Mouse (Mus musculus) limb, embryonic 14.5 days (tissue): Measurements from ENCODE around the gene Becn1. TPM values are rescaled to one million over a fixed set of nuclear protein-coding genes. Genes with fewer than 3 reads are reported as not detected.

Source experiments
- ATAC-seq: fragments of 200-750 bp; cut with Nextera tagmentation; 2 replicates; pipeline ENCODE4 v1.8.0; 2017; ENCODE audit warnings: low read depth, moderate number of reproducible peaks, moderate TSS enrichment; ENCODE audit not compliant: low FRiP score
- DNase-seq: peaks from one replicate; pipeline ENCODE4 v3.0.0-alpha.2; 2015; ENCODE audit warnings: low spot score
- H3K27ac ChIP-seq: fragments of 300-500 bp; sonication (generic); replicated peaks from 2 replicates; pipeline ENCODE4 v1.5.1; 2014; ENCODE audit warnings: low read depth, mild to moderate bottlenecking, low read length, moderate library complexity, mixed read lengths
- H3K27me3 ChIP-seq: fragments of 300-500 bp; sonication (generic); 2 replicates; pipeline ENCODE4 v1.6.1; 2014; ENCODE audit warnings: low read length, mixed read lengths; ENCODE audit not compliant: control insufficient read depth, insufficient read depth
- H3K36me3 ChIP-seq: fragments of 300-500 bp; sonication (generic); 2 replicates; pipeline ENCODE4 v1.6.1; 2014; ENCODE audit warnings: mild to moderate bottlenecking, low read length, moderate library complexity, mixed read lengths; ENCODE audit not compliant: control insufficient read depth, insufficient read depth
- H3K4me1 ChIP-seq: fragments of 300-500 bp; sonication (generic); 2 replicates; pipeline ENCODE4 v1.6.1; 2014; ENCODE audit warnings: antibody characterized with exemption, low read length, mixed read lengths; ENCODE audit not compliant: control insufficient read depth, insufficient read depth
- H3K4me2 ChIP-seq: fragments of 300-500 bp; sonication (generic); replicated peaks from 2 replicates; pipeline ENCODE4 v1.6.1; 2014; ENCODE audit warnings: low read depth, mild to moderate bottlenecking, low read length, moderate library complexity; ENCODE audit not compliant: severe bottlenecking
- H3K4me3 ChIP-seq: fragments of 300-500 bp; sonication (generic); replicated peaks from 2 replicates; pipeline ENCODE4 v1.5.1; 2014; ENCODE audit warnings: low read length
- H3K9ac ChIP-seq: fragments of 300-500 bp; sonication (generic); 2 replicates; pipeline ENCODE4 v1.6.1; 2014; ENCODE audit warnings: mild to moderate bottlenecking, low read depth, low read length, moderate library complexity; ENCODE audit not compliant: severe bottlenecking
- H3K9me3 ChIP-seq: fragments of 300-500 bp; sonication (generic); 2 replicates; pipeline ENCODE4 v1.6.1; 2016; ENCODE audit warnings: low read length; ENCODE audit not compliant: control insufficient read depth
- POLR2A ChIP-seq: fragments of 200-500 bp; IDR thresholded peaks from 2 replicates; pipeline ENCODE4 v1.8.0; 2012; ENCODE audit warnings: inconsistent platforms, mild to moderate bottlenecking, moderate library complexity, borderline replicate concordance; ENCODE audit not compliant: insufficient read depth, insufficient read length; ENCODE audit errors: extremely low read depth
- WGBS: fragments of 180-500 bp; shearing (Covaris S2); extraction: QIAGEN DNeasy Blood & Tissue Kit; methylation state at CpG from one replicate; pipeline ENCODE4 v1.1.7; 2014; 5-methylcytosine and 5-hydroxymethylcytosine counted together
- polyA plus RNA-seq, 2 experiments: library from polyadenylated mRNA; depleted of rRNA in 1 of 2; stranded (reverse) in 1 of 2; unstranded in 1 of 2; fragments of >200 nt; fragmentation: Nextera tagmentation in 1 of 2; extraction: Ambion mirVana in 1 of 2; gene quantifications; 2 replicates each; pipeline versions ENCODE4 v1.2.1 to v1.2.3; 2012 to 2014

Gene Becn1
- polyA plus RNA-seq, 2 experiments = 86.5 to 118 TPM

DNA sequence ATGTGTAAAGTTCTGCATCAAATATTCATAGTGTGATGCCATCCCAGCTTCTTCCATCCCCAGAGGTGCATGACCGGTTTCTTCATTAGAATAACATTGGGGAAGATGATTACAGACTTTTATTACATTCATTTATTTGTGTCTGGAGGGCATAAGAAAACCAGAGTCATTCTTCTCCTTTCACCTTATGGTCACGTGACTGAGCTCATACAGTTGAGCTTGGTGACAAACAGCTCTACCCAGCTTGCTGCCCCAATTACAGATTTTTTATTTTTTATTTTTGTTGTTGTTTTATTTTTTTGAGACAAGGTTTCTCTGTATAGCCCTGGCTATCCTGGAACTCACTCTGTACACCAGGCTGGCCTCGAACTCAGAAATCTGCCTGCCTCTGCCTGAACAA lies 29.6 kb downstream of the Becn1 start:
- no peak overlapping the region for H3K9ac ChIP-seq
- no peak for TF ChIP-seq POLR2A
- 78% methylated on average over 3 of the region's 3 CpGs for WGBS
- peaks cover 4% of the 10 kb centered on the region; the same call in 1 of the 2 replicates for H3K27me3 ChIP-seq
- peaks cover 5% of the 10 kb centered on the region for H3K4me1 ChIP-seq
- H3K4me3 ChIP-seq = no peak overlapping the region
- ATAC-seq = no peak
- H3K4me2 ChIP-seq = no peak overlapping the region
- no peaks in the 10 kb centered on the region for H3K9me3 ChIP-seq
- DNase-seq = no peak
- H3K36me3 ChIP-seq = 0 out of 2 replicates have a peak, but pooled peaks cover 10% of the 10 kb centered on the region
- no peak overlapping the region for H3K27ac ChIP-seq

DNA sequence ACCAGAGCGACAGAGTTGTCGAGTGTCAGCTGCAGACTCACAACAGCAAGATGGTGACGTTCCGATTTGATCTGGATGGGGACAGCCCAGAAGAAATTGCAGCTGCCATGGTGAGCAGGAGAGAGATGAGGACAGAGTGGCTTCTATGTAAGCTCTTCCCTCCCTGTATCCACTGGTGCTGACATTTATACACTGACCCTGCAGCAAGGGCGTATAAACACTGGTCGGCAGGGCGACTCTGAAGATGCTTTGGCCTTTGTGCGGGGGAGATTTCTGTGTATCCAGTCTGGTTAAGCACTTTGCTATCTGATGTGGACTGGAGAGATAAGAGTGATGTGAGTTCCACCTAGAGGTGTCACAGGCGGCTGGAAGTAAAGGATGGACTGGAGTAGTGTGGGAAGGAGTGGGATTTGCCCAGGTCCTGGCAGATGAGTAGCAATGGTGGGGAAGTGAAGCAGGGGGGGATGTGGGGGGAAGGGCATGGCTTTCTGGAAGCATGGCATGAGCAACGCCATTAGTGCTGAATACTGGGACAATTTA lies 32.4 kb downstream of the Becn1 start:
- H3K9me3 ChIP-seq = no peaks in the 10 kb centered on the region
- 16% methylated on average over 10 of the region's 10 CpGs for WGBS
- 0 out of 2 replicates have a peak, but pooled peaks cover 5% of the 10 kb centered on the region for H3K36me3 ChIP-seq
- ATAC-seq = no peak
- H3K4me3 ChIP-seq = no peak overlapping the region
- H3K9ac ChIP-seq = no peak overlapping the region
- peaks cover 16% of the 10 kb centered on the region; the same call in 1 of the 2 replicates for H3K27me3 ChIP-seq
- no peak for DNase-seq
- TF ChIP-seq POLR2A = no peak
- peaks cover 6% of the 10 kb centered on the region; the same call in 1 of the 2 replicates for H3K4me1 ChIP-seq
- no peak overlapping the region for H3K4me2 ChIP-seq
- H3K27ac ChIP-seq = no peak overlapping the region

DNA sequence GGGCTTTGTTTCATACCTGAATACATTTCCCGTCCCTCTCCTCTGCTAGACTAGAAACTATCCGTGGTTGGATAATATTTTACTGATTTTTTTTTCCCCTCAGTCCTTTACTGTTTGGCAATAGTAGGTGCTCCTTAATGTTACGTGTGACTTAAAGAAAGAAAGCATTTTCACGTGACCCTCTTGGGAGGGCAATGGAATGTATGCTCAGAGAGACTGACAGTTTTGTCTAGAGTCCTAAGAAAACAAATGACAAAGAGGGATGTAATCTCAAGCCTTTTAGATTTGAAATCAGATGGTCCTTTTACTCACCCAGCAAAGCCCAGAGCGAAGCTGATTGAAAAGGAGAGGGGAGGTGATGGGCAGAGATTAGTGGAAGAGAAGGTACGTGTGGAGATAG lies 36.2 kb downstream of the Becn1 start:
- Histone ChIP-seq H3K4me1 (peaks cover 21% of the 10 kb centered on the region), H3K27ac (no peak overlapping the region), H3K9ac (no peak overlapping the region), H3K9me3 (no peaks in the 10 kb centered on the region), H3K27me3 (peaks cover 44% of the 10 kb centered on the region), H3K4me2 (no peak overlapping the region), H3K4me3 (peak overlapping the region; percentile 29; the same call in 1 of the 2 replicates), H3K36me3 (no peaks in the 10 kb centered on the region)
- 30% methylated on average over 6 of the region's 6 CpGs for WGBS
- no peak for DNase-seq
- ATAC-seq = no peak
- TF ChIP-seq POLR2A = no peak

DNA sequence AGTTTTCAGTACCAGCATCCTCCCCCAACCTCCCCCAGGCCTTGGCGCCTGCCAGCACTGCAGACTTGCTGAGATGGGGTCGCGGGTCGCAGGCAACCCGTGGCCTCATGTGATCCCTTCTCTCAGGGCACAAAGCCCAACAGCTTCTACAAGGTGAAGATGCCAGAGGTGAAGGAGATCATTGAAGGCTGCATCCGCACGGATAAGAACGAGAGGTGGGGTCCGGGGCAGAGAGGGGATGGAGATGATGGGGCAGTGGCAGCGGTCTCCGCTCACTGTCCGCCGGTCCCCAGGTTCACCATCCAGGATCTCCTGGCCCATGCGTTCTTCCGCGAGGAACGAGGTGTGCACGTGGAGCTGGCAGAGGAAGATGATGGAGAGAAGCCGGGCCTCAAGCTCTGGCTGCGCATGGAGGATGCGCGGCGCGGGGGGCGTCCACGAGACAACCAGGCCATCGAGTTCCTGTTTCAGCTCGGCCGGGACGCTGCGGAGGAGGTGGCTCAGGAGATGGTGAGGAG lies 37.1 kb downstream of the Becn1 start:
- Histone ChIP-seq H3K9ac (0 out of 2 replicates have a peak overlapping the region, but pooled peaks have one; percentile 5), H3K27me3 (peaks cover 44% of the 10 kb centered on the region), H3K4me2 (peak overlapping the region; percentile 37), H3K36me3 (no peaks in the 10 kb centered on the region), H3K27ac (no peak overlapping the region), H3K9me3 (no peaks in the 10 kb centered on the region), H3K4me3 (peak overlapping the region; percentile 29), H3K4me1 (peaks cover 27% of the 10 kb centered on the region)
- TF ChIP-seq POLR2A = no peak
- no peak for ATAC-seq
- DNase-seq = no peak
- WGBS = 2% methylated on average over 31 of the region's 31 CpGs

DNA sequence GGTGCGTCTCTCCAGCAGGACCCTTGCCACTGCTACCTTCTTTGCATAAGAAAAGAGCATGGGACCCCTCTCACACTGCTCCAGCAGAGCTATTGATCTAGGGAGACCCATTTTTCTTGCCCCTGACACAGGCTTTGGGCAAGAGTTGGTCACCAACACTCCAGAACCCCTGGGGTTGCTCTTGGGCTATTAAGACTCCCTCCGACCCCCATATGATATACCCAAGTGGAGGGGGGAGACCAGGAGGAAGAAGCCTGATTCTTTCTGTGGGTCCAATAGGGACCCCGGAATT lies 38.2 kb downstream of the Becn1 start:
- ATAC-seq (no peak), DNase-seq (no peak)
- Histone ChIP-seq H3K27ac (no peak overlapping the region), H3K4me3 (no peak overlapping the region), H3K4me1 (peaks cover 36% of the 10 kb centered on the region), H3K4me2 (no peak overlapping the region), H3K9me3 (no peaks in the 10 kb centered on the region), H3K36me3 (no peaks in the 10 kb centered on the region), H3K27me3 (peaks cover 44% of the 10 kb centered on the region), H3K9ac (no peak overlapping the region)
- no peak for TF ChIP-seq POLR2A
- 11% methylated on average over 3 of the region's 3 CpGs for WGBS
